Mouse (Mus musculus) myocyte (in vitro differentiated cells): ENCODE data around the gene Susd4.

Source experiments
- CEBPB ChIP-seq: IDR thresholded peaks from 2 replicates; pipeline ENCODE4 v1.6.1; 2011; ENCODE audit warnings: mild to moderate bottlenecking, moderate library complexity; ENCODE audit not compliant: poor library complexity, insufficient read depth, severe bottlenecking
- E2F4 ChIP-seq: IDR thresholded peaks from one replicate; pipeline ENCODE4 v1.6.1; 2011; ENCODE audit warnings: mild to moderate bottlenecking, control low read depth, moderate library complexity; ENCODE audit not compliant: insufficient read depth
- MAX ChIP-seq: IDR thresholded peaks from one replicate; pipeline ENCODE4 v1.6.1; 2011; ENCODE audit warnings: low read depth, mild to moderate bottlenecking, control low read depth
- MYOD1 ChIP-seq, 3 experiments: IDR thresholded peaks; one replicate each; pipeline ENCODE4 v1.6.1; 2011; ENCODE audit warnings: control low read depth in 2 of 3, low read depth in 2 of 3, mild to moderate bottlenecking in 2 of 3, moderate library complexity in 1 of 3; ENCODE audit not compliant: insufficient read length in 2 of 3, control insufficient read depth in 1 of 3
- POLR2A ChIP-seq: IDR thresholded peaks from one replicate; pipeline ENCODE4 v1.6.1; 2011; ENCODE audit warnings: low read depth, mild to moderate bottlenecking, control low read depth, moderate library complexity; ENCODE audit not compliant: insufficient read length
- POLR2AphosphoS2 ChIP-seq: IDR thresholded peaks from one replicate; pipeline ENCODE4 v1.6.1; 2011; ENCODE audit warnings: low read depth, control low read depth; ENCODE audit not compliant: insufficient read length
- TCF12 ChIP-seq: IDR thresholded peaks from one replicate; pipeline ENCODE4 v1.6.1; 2011; ENCODE audit warnings: mild to moderate bottlenecking, control low read depth; ENCODE audit not compliant: poor library complexity, insufficient read depth, severe bottlenecking
- USF1 ChIP-seq: IDR thresholded peaks from one replicate; pipeline ENCODE4 v1.6.1; 2011; ENCODE audit warnings: low read depth, mild to moderate bottlenecking, control low read depth, moderate library complexity

GRCm38 (mm10) chr1:182944638-182945037, 181.0 kb downstream of the Susd4 start:
- TF ChIP-seq TCF12, result no peak
- no peak for TF ChIP-seq POLR2AphosphoS2
- no peak for TF ChIP-seq E2F4
- no peak for TF ChIP-seq POLR2A
- TF ChIP-seq USF1, result no peak
- TF ChIP-seq CEBPB, result peak; percentile 73
- TF ChIP-seq MAX, result no peak
- no peak for TF ChIP-seq MYOD1 (IDR thresholded peaks at IDR 0.05; ENCODE audit: control insufficient read depth in 1 of 3, insufficient read length in 2 of 3, low read depth in 2 of 3)
